Mouse (Mus musculus) frontal cortex, postnatal 25 days (tissue): Measurements from ENCODE around the gene Aagab.

Source experiments
- DNase-seq, 2 experiments: peaks; one replicate each; pipeline ENCODE4 v3.0.0; 2022; ENCODE audit warnings: low spot score in 2 of 2

The Aagab gene

GRCm38 (mm10) chr9:63606594-63606993 is 4.1 kb downstream of the Aagab start:
- no peak for DNase-seq

- no peak for DNase-seq
Observed at GRCm38 (mm10) chr9:63608006-63608405, 5.5 kb downstream of the Aagab start.

GRCm38 (mm10) chr9:63609246-63609645 is 6.8 kb downstream of the Aagab start:
- no peak for DNase-seq

GRCm38 (mm10) chr9:63609776-63610175 is 7.3 kb downstream of the Aagab start:
- DNase-seq: no peak

GRCm38 (mm10) chr9:63610231-63610630 is 7.8 kb downstream of the Aagab start:
- DNase-seq: no peak

- DNase-seq: no peak
Observed at GRCm38 (mm10) chr9:63610841-63611366, 8.4 kb downstream of the Aagab start.

- DNase-seq: no peak
Observed at GRCm38 (mm10) chr9:63611967-63612366, 9.5 kb downstream of the Aagab start.

- DNase-seq: no peak
Observed at GRCm38 (mm10) chr9:63612565-63613515, 10.4 kb downstream of the Aagab start.

GRCm38 (mm10) chr9:63613569-63613968 is 11.1 kb downstream of the Aagab start:
- no peak for DNase-seq

- no peak for DNase-seq
Observed at GRCm38 (mm10) chr9:63614018-63614985, 11.8 kb downstream of the Aagab start.

- no peak for DNase-seq
Observed at GRCm38 (mm10) chr9:63617967-63618366, 15.5 kb downstream of the Aagab start.

- DNase-seq: no peak
Observed at GRCm38 (mm10) chr9:63623895-63624569, 21.6 kb downstream of the Aagab start.

- no peak for DNase-seq
Observed at GRCm38 (mm10) chr9:63625090-63625756, 22.8 kb downstream of the Aagab start.

- no peak for DNase-seq
Observed at GRCm38 (mm10) chr9:63632045-63632444, 29.6 kb downstream of the Aagab start.

- no peak for DNase-seq
Observed at GRCm38 (mm10) chr9:63632924-63633323, 30.5 kb downstream of the Aagab start.

- DNase-seq: no peak
Observed at GRCm38 (mm10) chr9:63633334-63633733, 30.9 kb downstream of the Aagab start.

GRCm38 (mm10) chr9:63636113-63636512 is 33.7 kb downstream of the Aagab start:
- DNase-seq: no peak

- DNase-seq: no peak
Observed at GRCm38 (mm10) chr9:63641983-63642646, 39.7 kb downstream of the Aagab start.

GRCm38 (mm10) chr9:63644011-63644410 is 41.6 kb downstream of the Aagab start:
- DNase-seq: no peak

- no peak for DNase-seq
Observed at GRCm38 (mm10) chr9:63645084-63645483, 42.6 kb downstream of the Aagab start.
